Mouse (Mus musculus) bone marrow macrophage, adult 2 months (primary cell): ENCODE results near the gene Kirrel2.

Experiments used
- CTCF ChIP-seq: IDR thresholded peaks from 2 replicates; pipeline ENCODE4 v1.5.1; 2012; ENCODE audit warnings: low read depth, mild to moderate bottlenecking, low read length, moderate library complexity
- POLR2A ChIP-seq: IDR thresholded peaks from 2 replicates; pipeline ENCODE4 v1.6.1; 2012; ENCODE audit warnings: mild to moderate bottlenecking, low read depth, low read length, borderline replicate concordance

DNA sequence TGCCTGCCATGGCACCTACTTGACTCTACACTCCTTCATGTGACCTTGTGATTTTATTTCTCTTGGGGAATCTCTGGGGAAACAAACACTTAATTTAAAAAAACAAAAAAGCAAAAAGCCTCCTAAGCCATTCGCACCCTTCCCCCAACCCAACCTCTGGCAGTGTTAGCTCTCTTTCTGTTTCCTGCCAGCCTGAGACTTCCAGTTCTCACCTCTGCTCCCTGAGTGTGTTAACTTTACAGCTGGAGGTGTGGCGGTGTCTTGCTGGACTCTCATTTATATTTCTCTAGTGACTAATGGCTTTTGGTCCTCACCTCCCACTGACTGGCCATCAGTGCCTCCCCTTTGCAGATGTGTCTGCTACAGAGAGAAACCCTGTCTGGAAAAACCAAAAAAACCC is 47.7 kb downstream of the Kirrel2 start:
- no peak for TF ChIP-seq POLR2A
- TF ChIP-seq CTCF: no peak
